In the genomic region with DNA sequence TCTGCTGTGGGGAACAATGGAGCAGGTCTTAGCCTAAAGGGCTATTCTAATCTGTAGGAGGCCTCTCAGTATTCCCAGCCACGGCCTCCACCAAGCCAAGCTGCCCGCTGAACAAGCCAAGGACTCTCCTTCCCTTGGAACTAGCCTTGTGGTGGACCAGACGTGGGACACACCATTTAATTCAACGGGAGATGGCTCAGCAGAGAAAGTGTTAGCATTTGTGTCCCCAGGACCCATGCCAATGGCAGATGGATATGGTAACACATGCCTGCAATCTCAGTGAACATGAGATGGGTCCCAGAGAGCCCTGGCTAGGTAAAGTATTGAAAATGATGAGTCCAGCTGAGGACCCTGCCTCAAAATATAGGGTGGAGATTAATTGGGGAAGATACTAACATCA, we compare ENCODE assay signal across 8 mouse cellular contexts.
"Had no signal": no experiment of that assay in that cellular context is flagged by ENCODE, and none has a peak within 500 bp of the region (broad histone marks: within the 10 kb centered on the region; RNA-seq: fewer than 3 reads in every experiment).

No protein-coding gene starts in this region.

- H3K27ac ChIP-seq: limb, embryonic 13.5 days; liver, embryonic 14.5 days; neural tube, embryonic 12.5 days had no signal

- H3K4me1 ChIP-seq: neural tube, embryonic 12.5 days had no signal

- DNase-seq: kidney, adult 8-10 months; lung, adult 18-20 months; midbrain, embryonic 14.5 days; thymus, postnatal 36 days had no signal

- H3K4me2 ChIP-seq: limb, embryonic 13.5 days; neural tube, embryonic 12.5 days had no signal

- ATAC-seq: intestine, embryonic 16.5 days had no signal

- H3K9me3 ChIP-seq: limb, embryonic 13.5 days; neural tube, embryonic 12.5 days had no signal

- H3K4me3 ChIP-seq: limb, embryonic 13.5 days; neural tube, embryonic 12.5 days had no signal

- H3K36me3 ChIP-seq: limb, embryonic 13.5 days; neural tube, embryonic 12.5 days had no signal

- H3K9ac ChIP-seq: limb, embryonic 13.5 days; liver, embryonic 14.5 days; neural tube, embryonic 12.5 days had no signal

- H3K27me3 ChIP-seq: limb, embryonic 13.5 days; neural tube, embryonic 12.5 days had no signal
